Mouse (Mus musculus): ENCODE measurements at regions not wholly inside any gene's neighbourhood (a gene's known extent, or its start where the extent isn't known, plus 50 kb on each side); places are given as distances from the start of the nearest gene placed in this dataset.
A peak's percentile ranks its signal among the peaks of the same experiment; 100 is the strongest.
"Not testable (repeated sequence)": the region's sequence is repeated elsewhere in the genome, so short reads cannot be mapped to it uniquely, and the experiment has no call there.

- DNase-seq: peak; percentile 2
Observed at GRCm38 (mm10) chr5:129354877-129355276, 146.1 kb upstream of the Sfswap start.

GRCm38 (mm10) chr5:129361527-129361926 lies 139.5 kb upstream of the Sfswap start:
- DNase-seq: no peak

- DNase-seq: no peak
Observed at GRCm38 (mm10) chr5:129363189-129363588, 137.8 kb upstream of the Sfswap start.

GRCm38 (mm10) chr5:129365026-129365425 lies 136.0 kb upstream of the Sfswap start:
- DNase-seq: no peak

- no peak for DNase-seq
Observed at GRCm38 (mm10) chr5:129367266-129367665, 133.8 kb upstream of the Sfswap start.

- DNase-seq: no peak
Observed at GRCm38 (mm10) chr5:129380861-129381260, 120.2 kb upstream of the Sfswap start.

- DNase-seq: no peak
Observed at GRCm38 (mm10) chr5:129384976-129385375, 116.0 kb upstream of the Sfswap start.

GRCm38 (mm10) chr5:129385965-129386643 lies 114.9 kb upstream of the Sfswap start:
- DNase-seq: not testable (repeated sequence)

GRCm38 (mm10) chr5:129386671-129387070 lies 114.3 kb upstream of the Sfswap start:
- DNase-seq: not testable (repeated sequence)

GRCm38 (mm10) chr5:129387301-129387700 lies 113.7 kb upstream of the Sfswap start:
- DNase-seq: no peak

- no peak for DNase-seq
Observed at GRCm38 (mm10) chr5:129390921-129391371, 110.1 kb upstream of the Sfswap start.

- no peak for DNase-seq
Observed at GRCm38 (mm10) chr5:129393150-129393549, 107.9 kb upstream of the Sfswap start.

GRCm38 (mm10) chr5:129393606-129394255 lies 107.3 kb upstream of the Sfswap start:
- no peak for DNase-seq

- no peak for DNase-seq
Observed at GRCm38 (mm10) chr5:129394416-129394815, 106.6 kb upstream of the Sfswap start.

- no peak for DNase-seq
Observed at GRCm38 (mm10) chr5:129397311-129397710, 103.7 kb upstream of the Sfswap start.

GRCm38 (mm10) chr5:129406259-129406658 lies 94.8 kb upstream of the Sfswap start:
- DNase-seq: no peak

- no peak for DNase-seq
Observed at GRCm38 (mm10) chr5:129409440-129410004, 91.5 kb upstream of the Sfswap start.

GRCm38 (mm10) chr5:129412161-129412560 lies 88.9 kb upstream of the Sfswap start:
- no peak for DNase-seq

- no peak for DNase-seq
Observed at GRCm38 (mm10) chr5:129414960-129415706, 85.9 kb upstream of the Sfswap start.

- DNase-seq: no peak
Observed at GRCm38 (mm10) chr5:129416425-129416824, 84.6 kb upstream of the Sfswap start.

- DNase-seq: no peak
Observed at GRCm38 (mm10) chr5:129417516-129417915, 83.5 kb upstream of the Sfswap start.

GRCm38 (mm10) chr5:129420981-129421380 lies 80.0 kb upstream of the Sfswap start:
- DNase-seq: no peak

GRCm38 (mm10) chr5:129429897-129430296 lies 71.1 kb upstream of the Sfswap start:
- no peak for DNase-seq

All from thymus, postnatal 25 days (tissue).